Mouse (Mus musculus) bone marrow, adult 2 months (tissue): ENCODE measurements at regions not wholly inside any gene's neighbourhood (a gene's known extent, or its start where the extent isn't known, plus 50 kb on each side); places are given as distances from the start of the nearest gene placed in this dataset.

ENCODE experiments used
- H3K27ac ChIP-seq: fragments of 200-500 bp; 2 replicates; pipeline ENCODE4 v1.5.1; 2012; ENCODE audit warnings: low read depth, mild to moderate bottlenecking, control low read depth, inconsistent platforms, low read length; ENCODE audit not compliant: control insufficient read depth, poor library complexity, insufficient read depth
- H3K4me1 ChIP-seq: fragments of 200-500 bp; 2 replicates; pipeline ENCODE4 v1.6.1; 2011; ENCODE audit warnings: low read length; ENCODE audit not compliant: control insufficient read depth, insufficient read depth
- H3K4me3 ChIP-seq: fragments of 200-500 bp; replicated peaks from 2 replicates; pipeline ENCODE3; 2011; ENCODE audit warnings: mild to moderate bottlenecking, low read depth, low read length, control low read depth; ENCODE audit not compliant: control insufficient read depth
- CTCF ChIP-seq: fragments of 200-500 bp; IDR thresholded peaks from 2 replicates; pipeline ENCODE4 v1.5.1; 2011; ENCODE audit warnings: low read length, control low read depth; ENCODE audit not compliant: control insufficient read depth, insufficient read depth
- POLR2A ChIP-seq: fragments of 200-500 bp; IDR thresholded peaks from 2 replicates; pipeline ENCODE4 v1.6.1; 2011; ENCODE audit warnings: low read depth, mild to moderate bottlenecking, control low read depth, low read length, borderline replicate concordance; ENCODE audit not compliant: control insufficient read depth
- WGBS: fragments of 180-500 bp; shearing (Covaris S2); methylation state at CpG from one replicate; pipeline ENCODE4 v1.1.7; 2018; 5-methylcytosine and 5-hydroxymethylcytosine counted together

DNA sequence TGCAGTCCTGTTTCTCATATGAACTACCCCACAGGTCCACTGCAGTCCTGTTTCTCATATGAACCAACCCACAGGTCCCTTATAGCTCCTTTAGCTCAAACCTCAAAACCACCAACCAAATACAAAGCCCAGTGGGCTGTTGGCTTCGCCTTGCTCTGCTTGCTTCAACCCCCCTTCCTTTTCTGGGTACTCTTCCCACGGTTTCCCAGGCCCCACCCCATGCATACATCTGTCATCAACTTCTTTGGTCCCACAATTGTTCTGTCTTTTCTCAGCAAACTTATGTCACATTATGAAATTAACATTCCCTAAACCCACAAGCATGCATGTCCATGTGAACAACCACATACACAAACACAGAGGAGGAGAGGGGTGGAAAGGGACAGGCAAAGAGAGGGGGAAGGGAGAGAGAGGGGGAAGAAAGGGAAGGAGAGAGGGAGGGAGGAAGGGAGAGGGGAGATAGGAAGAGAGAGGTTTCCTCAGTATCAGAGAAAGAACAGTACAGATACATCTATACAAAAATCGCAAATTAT is 599.9 kb downstream of the Ebf1 start:
- 38% methylated on average over 3 of the region's 3 CpGs for WGBS
- no peak overlapping the region for H3K4me3 ChIP-seq
- TF ChIP-seq POLR2A = no peak
- TF ChIP-seq CTCF = no peak
- no peak overlapping the region for H3K27ac ChIP-seq
- no peaks in the 10 kb centered on the region for H3K4me1 ChIP-seq

DNA sequence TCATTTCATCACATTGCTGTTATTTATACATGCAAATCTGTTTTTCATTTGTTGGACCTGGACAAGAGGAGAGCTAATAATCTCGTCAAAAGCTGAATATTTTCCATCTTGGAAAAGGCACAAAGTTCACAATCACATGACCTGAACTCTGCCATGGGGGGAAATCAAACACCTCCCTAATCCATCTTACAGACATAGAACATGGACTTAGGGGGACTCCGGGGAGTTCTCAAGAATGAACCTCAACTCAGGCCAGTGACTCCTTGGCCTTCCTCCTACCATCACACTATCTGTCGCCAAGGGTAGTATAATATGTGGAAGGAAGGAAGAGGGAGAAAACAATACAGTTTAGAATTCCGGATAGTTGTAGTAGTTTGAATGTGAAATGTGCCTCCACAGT is 602.1 kb downstream of the Ebf1 start:
- H3K4me1 ChIP-seq = no peaks in the 10 kb centered on the region
- WGBS = 76% methylated on average over 4 of the region's 4 CpGs
- no peak overlapping the region for H3K4me3 ChIP-seq
- TF ChIP-seq CTCF = no peak
- TF ChIP-seq POLR2A = no peak
- H3K27ac ChIP-seq = no peak overlapping the region

DNA sequence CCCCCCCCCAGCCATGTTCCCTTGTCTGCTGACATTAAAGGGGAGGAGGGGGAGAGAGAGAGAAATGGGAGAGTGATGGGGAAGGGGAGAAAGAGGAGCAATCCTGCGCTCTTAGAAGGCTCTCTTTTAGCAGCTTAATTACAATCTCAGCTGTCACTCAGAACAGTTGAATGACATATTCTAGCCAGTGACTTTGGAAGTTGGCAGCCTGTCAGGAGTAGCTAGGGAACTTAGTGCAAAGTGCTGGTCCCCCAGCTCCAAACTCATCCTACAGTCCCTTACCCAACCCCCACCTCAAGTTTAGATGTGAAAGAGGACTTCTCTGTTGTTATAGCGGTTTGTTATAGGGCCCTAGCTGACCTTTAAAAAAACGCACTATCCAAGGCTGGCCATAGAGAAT is 604.9 kb downstream of the Ebf1 start:
- no peak overlapping the region for H3K27ac ChIP-seq
- no peak for TF ChIP-seq CTCF
- 78% methylated on average over 3 of the region's 3 CpGs for WGBS
- no peaks in the 10 kb centered on the region for H3K4me1 ChIP-seq
- H3K4me3 ChIP-seq = no peak overlapping the region

DNA sequence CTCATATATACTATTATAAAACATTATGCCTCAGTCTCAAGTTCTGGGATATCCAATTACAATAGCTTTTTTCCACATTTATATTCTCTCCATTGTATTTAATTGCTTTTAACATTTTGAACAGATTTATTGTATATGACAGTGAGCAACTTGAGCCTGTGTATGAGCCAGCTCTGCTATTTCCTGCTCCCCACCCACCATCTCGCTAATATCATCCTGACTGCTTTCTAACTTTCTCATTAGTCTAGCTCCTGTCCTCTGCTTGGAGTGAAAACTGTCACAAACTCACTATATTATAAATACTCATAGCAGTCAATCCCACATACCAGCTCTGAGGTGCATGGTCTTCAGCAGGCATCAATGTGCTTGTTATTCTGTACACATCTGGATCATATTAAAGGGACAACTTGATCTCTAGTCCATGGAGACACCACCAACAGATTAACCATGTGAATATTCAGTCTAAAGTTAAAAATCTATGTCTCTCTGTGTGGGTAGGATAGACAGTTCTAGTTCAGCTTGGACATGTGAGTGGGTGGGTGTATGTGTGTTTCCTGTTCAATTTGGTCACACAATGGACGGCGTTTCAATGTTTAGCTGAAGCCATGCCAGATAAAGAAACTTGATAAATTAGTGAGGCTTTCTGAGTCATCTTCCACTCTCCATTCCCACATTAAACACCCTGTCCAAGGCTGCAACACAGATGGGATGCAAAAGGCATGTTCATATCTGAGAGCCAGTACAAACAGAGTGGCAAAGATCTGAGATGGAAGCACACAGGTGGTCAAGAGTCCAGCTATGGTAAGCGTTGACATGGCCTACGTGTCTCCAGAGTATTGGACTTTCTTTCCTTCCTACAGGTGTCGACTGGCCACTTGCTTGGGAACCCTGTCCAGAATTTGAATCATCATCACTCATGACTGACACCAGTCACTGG is 616.1 kb upstream of the Clint1 start:
- TF ChIP-seq POLR2A (no peak), CTCF (no peak)
- WGBS = 71% methylated on average over 6 of the region's 6 CpGs

DNA sequence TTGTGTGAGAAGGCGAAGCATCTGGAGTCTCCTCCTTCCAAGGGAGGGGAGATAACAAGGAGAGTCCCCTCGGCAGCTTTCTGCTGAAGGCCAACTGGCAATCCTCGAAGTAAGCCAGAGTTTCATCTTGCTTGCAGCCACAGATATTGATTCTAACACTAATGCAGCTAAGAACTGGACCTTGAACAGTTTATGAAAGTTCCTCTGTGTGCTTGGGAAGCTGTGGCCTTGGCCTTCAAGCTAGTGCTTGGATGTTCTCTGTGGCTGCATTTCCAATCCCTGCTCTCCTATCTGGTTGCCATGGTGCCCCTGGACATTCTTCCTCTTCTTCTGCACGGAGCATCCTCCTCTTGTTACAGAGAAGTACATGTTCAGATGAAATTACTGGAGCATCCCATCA is 614.8 kb upstream of the Clint1 start:
- no peaks in the 10 kb centered on the region for H3K4me1 ChIP-seq
- H3K27ac ChIP-seq = no peak overlapping the region
- TF ChIP-seq POLR2A = no peak
- TF ChIP-seq CTCF = no peak
- 59% methylated on average over 4 of the region's 4 CpGs for WGBS
- no peak overlapping the region for H3K4me3 ChIP-seq

More for the DNA sequence above, 616.1 kb upstream of the Clint1 start:
- no peak overlapping the region for H3K27ac ChIP-seq
- H3K4me1 ChIP-seq = no peaks in the 10 kb centered on the region
- H3K4me3 ChIP-seq = no peak overlapping the region

DNA sequence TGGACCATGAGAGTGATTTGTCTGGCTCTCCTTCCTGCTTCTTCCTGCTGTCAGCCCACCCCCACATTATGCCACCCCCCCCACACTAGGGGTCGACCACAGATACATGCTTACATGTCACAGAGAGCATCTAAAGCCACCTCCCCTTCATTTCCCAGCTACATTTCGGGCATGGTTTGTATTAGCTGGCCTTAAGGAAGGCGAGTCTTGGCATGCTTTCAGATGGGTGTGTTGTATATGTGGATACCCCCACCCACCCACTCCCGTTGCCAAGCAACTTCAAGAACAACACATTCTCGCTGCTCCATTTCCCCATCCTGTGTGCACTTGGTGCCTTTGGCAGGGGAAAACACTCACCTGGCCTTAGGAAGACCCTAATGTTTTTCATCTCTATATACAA is 612.8 kb upstream of the Clint1 start:
- Histone ChIP-seq H3K27ac (no peak overlapping the region), H3K4me1 (no peaks in the 10 kb centered on the region), H3K4me3 (no peak overlapping the region)
- 76% methylated on average over 5 of the region's 5 CpGs for WGBS
- TF ChIP-seq CTCF = no peak
- no peak for TF ChIP-seq POLR2A

DNA sequence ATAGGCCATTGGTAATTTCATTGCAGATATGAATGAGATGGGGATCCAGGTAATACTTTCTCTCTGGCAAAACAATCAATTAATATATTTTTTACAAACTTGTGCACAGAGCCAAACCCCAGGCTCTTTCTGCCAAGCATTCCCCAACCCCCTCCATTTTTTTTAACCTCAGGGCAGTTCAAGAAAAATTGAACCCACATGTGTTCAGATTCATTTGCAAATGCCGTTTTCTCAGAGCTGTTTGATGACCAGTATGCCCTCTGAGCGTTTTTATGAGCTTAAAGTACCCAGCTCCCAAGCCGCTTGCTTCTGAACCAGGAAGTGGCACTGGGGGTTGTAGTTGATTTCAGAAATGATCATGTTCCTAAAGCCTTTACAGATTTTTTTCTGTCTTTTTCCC is 611.4 kb upstream of the Clint1 start:
- no peak overlapping the region for H3K27ac ChIP-seq
- TF ChIP-seq CTCF (no peak), POLR2A (no peak)
- H3K4me3 ChIP-seq = no peak overlapping the region
- WGBS = 73% methylated on average over 3 of the region's 3 CpGs
- no peaks in the 10 kb centered on the region for H3K4me1 ChIP-seq

DNA sequence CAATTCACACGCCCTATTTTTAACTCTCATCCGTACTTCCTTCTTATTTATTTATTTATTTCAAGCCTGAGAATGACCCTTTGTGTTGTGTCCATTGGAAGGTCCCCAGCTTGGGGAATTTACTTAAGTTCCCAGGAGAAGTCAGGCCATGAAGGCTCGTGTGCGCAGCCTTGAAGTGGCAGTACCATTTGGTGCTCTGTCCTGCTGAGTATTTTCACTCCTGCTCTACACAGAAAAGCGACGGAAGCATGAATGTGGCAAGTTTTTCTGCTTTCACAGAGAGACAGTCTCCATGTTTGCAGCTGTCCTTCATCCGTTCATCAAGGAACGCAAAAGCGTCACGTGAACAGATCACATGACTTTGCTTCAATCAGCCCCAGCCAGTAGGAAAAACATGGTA is 610.2 kb upstream of the Clint1 start:
- WGBS = 78% methylated on average over 10 of the region's 10 CpGs
- Histone ChIP-seq H3K4me1 (no peaks in the 10 kb centered on the region), H3K27ac (no peak overlapping the region), H3K4me3 (no peak overlapping the region)
- TF ChIP-seq POLR2A (no peak), CTCF (no peak)

DNA sequence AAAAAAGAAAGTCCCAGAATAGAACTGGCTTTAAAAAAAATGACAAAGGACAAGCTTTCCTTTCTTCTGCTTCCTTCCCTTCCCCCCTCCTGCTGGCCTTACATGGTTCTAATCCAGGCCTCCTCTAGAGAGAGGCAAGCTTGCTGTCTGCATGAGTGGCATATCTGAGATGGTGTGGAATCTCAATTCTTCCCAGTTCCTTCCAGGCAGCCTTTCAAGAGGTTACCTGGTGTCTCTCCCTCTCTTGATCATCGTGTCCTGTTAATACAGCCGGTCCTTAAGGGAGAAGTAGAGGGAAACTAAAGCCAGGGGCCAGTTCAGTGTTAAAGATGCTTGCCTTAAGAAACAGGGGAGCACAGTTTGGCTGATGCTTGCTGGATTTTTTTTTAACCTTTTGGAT is 607.1 kb upstream of the Clint1 start:
- 80% methylated on average over 2 of the region's 2 CpGs for WGBS
- Histone ChIP-seq H3K27ac (no peak overlapping the region), H3K4me3 (no peak overlapping the region), H3K4me1 (no peaks in the 10 kb centered on the region; the same call in 1 of the 2 replicates)
- TF ChIP-seq CTCF (no peak), POLR2A (no peak)
